Mouse (Mus musculus) lung, embryonic 15.5 days (tissue): Measurements from ENCODE around the gene Samd4b. TPM values are rescaled to one million over a fixed set of nuclear protein-coding genes. Genes with fewer than 3 reads are reported as not detected.

Experiments
- ATAC-seq: fragments of 200-750 bp; cut with Nextera tagmentation; 2 replicates; pipeline ENCODE4 v1.8.0; 2017; ENCODE audit warnings: moderate number of reproducible peaks, borderline replicate concordance; ENCODE audit not compliant: low FRiP score, low TSS enrichment; ENCODE audit errors: extremely low read depth
- H3K27ac ChIP-seq: fragments of 300-500 bp; sonication (generic); 2 replicates; pipeline ENCODE4 v1.5.1; 2015; ENCODE audit warnings: moderate library complexity, mild to moderate bottlenecking, inconsistent platforms
- H3K27me3 ChIP-seq: fragments of 300-500 bp; sonication (generic); 2 replicates; pipeline ENCODE4 v1.6.1; 2015; ENCODE audit warnings: inconsistent platforms
- H3K36me3 ChIP-seq: fragments of 300-500 bp; sonication (generic); 2 replicates; pipeline ENCODE4 v1.6.1; 2015; ENCODE audit warnings: inconsistent platforms
- H3K4me1 ChIP-seq: fragments of 300-500 bp; sonication (generic); 2 replicates; pipeline ENCODE4 v1.6.1; 2015; ENCODE audit warnings: inconsistent platforms
- H3K4me2 ChIP-seq: fragments of 300-500 bp; sonication (generic); 2 replicates; pipeline ENCODE4 v1.6.1; 2015; ENCODE audit warnings: inconsistent platforms, mild to moderate bottlenecking, moderate library complexity
- H3K4me3 ChIP-seq: fragments of 300-500 bp; sonication (generic); 2 replicates; pipeline ENCODE4 v1.5.1; 2015; ENCODE audit warnings: mild to moderate bottlenecking, inconsistent platforms
- H3K9ac ChIP-seq: fragments of 300-500 bp; sonication (generic); 2 replicates; pipeline ENCODE4 v1.6.1; 2015; ENCODE audit warnings: inconsistent platforms
- H3K9me3 ChIP-seq: fragments of 300-500 bp; sonication (generic); 2 replicates; pipeline ENCODE4 v1.6.1; 2016; ENCODE audit warnings: inconsistent platforms
- WGBS: fragments of 180-500 bp; shearing (Covaris S2); methylation state at CpG from one replicate; pipeline ENCODE4 v1.1.7; 2015; 5-methylcytosine and 5-hydroxymethylcytosine counted together
- polyA plus RNA-seq: library from polyadenylated mRNA; unstranded; fragments of >200 nt; fragmentation: Nextera tagmentation; extraction: Ambion mirVana; gene quantifications from 2 replicates; pipeline ENCODE4 v1.2.1, GENCODE M21; 2015

Samd4b gene
- polyA plus RNA-seq, 1 experiment from 2014 or later: 21.3 TPM

DNA sequence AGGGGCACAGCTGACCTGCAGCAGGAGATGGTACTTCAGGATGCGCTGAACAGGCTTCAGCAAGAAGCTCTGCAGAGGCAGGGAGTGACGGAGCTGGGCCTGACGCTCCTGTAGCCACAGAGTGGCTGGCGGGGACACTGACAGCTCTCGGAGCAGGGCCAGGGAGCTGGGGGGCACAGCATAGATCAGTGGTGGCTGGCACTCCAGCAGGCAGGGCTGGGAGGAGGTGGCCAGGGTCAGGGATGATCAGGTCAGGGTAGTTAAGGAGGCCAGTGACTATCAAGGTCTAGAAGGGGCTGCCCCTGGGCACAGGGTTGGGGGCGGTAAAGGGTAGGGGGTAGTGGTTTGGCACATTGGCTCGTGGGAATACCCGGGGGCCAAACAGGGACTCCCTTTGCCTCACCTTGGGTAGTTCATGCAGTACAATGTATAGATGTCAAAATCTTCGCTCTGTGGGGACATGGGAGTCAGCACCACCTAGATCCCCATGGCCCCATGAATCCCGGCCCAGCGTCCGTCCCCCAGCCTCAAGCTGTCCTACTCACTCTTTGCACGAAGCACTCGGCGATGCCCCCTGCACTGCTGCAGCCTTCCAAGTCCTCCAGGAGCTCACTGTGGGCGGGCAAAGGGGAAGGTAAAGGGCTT, 229.5 kb downstream of the Samd4b start:
- Histone ChIP-seq H3K36me3 (peaks cover 68% of the 10 kb centered on the region), H3K4me3 (no peak overlapping the region), H3K4me1 (peaks cover 14% of the 10 kb centered on the region), H3K4me2 (no peak overlapping the region), H3K27ac (no peak overlapping the region), H3K9me3 (no peaks in the 10 kb centered on the region), H3K9ac (no peak overlapping the region), H3K27me3 (no peaks in the 10 kb centered on the region)
- WGBS: 91% methylated on average over 16 of the region's 16 CpGs
- ATAC-seq: no peak

DNA sequence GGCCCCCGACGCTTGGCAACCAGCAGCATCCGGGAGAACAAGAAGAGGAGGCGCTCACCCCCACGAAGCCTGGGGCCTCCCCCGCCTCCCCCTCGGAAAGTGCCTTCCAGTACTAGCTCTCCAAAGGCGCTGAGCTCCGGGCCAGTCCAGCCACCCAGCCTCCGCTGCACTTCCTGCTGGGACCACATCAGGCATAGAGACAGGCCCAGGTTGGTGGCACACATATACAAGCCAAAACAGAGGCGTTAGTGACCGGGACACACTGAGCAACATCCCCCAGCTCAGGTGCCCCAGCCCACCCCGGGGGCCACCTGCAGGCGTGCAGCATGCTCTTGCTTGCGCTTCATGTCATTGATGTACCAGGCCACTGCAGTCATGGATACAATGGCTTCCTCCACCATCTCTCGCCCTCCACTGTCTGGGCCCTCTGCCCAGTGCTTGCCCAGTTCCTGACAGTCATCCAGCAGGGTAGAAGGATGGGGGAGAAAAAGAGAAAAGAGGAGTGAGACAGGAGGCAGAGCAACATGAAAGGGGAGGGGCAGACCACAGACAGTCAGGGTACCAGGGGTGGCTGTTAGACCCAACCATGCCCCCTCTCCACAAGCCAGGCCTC, 230.2 kb downstream of the Samd4b start:
- WGBS: 91% methylated on average over 16 of the region's 16 CpGs
- H3K36me3 ChIP-seq: peaks cover 70% of the 10 kb centered on the region
- ATAC-seq: no peak
- H3K4me2 ChIP-seq: no peak overlapping the region
- peaks cover 14% of the 10 kb centered on the region for H3K4me1 ChIP-seq
- no peak overlapping the region for H3K4me3 ChIP-seq
- no peak overlapping the region for H3K27ac ChIP-seq
- H3K9me3 ChIP-seq: no peaks in the 10 kb centered on the region
- no peak overlapping the region for H3K9ac ChIP-seq
- H3K27me3 ChIP-seq: no peaks in the 10 kb centered on the region

DNA sequence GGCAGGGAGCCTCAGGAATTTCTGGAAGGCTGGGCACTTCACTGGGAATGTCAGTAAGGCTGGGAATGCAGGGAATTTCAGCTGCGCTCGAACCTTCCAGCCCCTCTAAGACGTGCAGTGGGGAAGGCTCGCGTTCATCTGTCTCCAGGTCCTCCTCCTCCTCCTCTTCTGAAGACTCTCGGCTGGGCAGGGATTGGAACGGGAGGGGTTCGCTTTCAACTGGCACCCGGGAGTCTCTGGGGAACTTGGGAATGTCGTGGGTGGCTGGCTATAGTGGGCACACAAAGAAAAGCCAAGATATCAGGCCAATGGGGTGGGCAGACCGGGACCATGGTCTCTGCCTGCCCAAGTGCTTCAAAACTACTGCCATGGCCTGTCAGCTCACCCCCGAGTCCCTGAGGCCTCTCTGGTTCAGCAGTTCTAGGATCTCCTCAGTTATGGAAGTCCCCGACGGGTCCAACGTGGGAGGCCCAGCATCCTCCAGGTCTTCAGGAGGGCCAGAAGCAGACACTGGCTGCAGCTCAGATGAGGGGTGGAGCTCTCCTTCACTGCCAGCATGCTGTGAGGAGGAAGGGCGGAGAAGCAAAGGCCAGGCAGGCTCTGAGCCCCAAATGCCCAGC, 235.4 kb downstream of the Samd4b start:
- Histone ChIP-seq H3K4me3 (no peak overlapping the region), H3K27me3 (no peaks in the 10 kb centered on the region), H3K4me2 (no peak overlapping the region), H3K9ac (no peak overlapping the region), H3K27ac (no peak overlapping the region), H3K4me1 (peaks cover 16% of the 10 kb centered on the region), H3K9me3 (no peaks in the 10 kb centered on the region), H3K36me3 (peaks cover 78% of the 10 kb centered on the region)
- no peak for ATAC-seq
- WGBS: 87% methylated on average over 16 of the region's 16 CpGs

DNA sequence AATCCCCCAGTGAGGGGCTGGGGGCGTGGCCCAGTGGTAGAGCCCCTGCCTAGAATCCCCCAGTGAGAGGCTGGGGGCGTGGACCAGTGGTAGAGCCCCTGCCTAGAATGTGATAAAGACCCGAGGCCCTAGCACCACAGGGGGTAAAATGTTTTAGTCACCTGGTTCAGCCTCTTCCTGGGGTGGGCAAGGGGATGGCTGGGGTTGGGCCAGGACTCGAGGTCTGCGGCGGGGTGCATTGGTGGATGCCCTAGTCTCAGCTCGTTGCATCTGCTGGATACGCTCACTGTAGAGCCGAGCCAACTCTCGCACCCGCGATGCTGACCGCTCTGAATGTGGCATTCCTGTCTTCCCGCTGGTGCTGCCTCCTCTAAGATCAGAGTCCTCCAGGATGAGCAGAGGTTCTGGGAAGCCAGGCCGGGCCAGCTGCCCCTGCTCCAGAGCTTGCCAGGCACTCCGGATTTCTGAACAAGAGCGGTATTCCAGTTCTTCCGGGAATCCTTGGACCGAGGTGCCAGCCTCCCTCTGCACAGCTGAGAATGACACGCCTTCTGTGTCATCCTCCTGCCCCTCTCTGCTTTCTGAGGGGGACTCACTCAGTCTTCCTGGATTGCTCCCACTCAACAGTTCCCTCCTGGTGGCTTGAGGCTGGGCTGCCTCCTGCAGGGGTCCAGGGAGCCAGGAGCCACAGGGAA, 236.2 kb downstream of the Samd4b start:
- Histone ChIP-seq H3K9ac (no peak overlapping the region), H3K27me3 (no peaks in the 10 kb centered on the region), H3K4me2 (no peak overlapping the region), H3K4me3 (no peak overlapping the region), H3K4me1 (peaks cover 23% of the 10 kb centered on the region), H3K27ac (no peak overlapping the region), H3K9me3 (no peaks in the 10 kb centered on the region), H3K36me3 (peaks cover 70% of the 10 kb centered on the region)
- WGBS: 92% methylated on average over 20 of the region's 20 CpGs
- no peak for ATAC-seq

DNA sequence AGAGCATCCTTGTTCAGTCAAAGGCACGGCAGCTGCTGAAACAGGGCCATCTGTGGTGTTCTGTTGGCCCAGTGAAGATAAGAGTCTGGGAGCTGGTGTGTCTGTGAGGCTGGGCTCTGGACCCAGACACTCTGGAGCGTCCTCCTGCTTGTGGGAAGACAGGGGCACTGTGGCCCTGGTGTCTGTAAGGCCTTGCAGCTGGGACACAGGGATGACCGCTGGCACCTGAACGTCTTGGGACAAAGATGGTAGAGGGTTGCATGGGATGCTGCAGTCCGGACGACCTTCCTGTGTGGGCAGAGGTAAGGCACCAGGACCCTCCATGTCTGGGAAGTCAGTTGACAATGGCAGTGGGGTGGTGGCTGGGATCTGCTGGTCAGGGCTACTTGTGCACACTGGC, 237.7 kb downstream of the Samd4b start:
- Histone ChIP-seq H3K4me2 (no peak overlapping the region), H3K36me3 (peaks cover 55% of the 10 kb centered on the region), H3K27me3 (no peaks in the 10 kb centered on the region), H3K9ac (no peak overlapping the region), H3K27ac (no peak overlapping the region), H3K9me3 (no peaks in the 10 kb centered on the region), H3K4me3 (no peak overlapping the region), H3K4me1 (peaks cover 26% of the 10 kb centered on the region)
- ATAC-seq: no peak
- WGBS: 87% methylated on average over 6 of the region's 6 CpGs

GRCm38 (mm10) chr7:28359854-28360253, 238.1 kb downstream of the Samd4b start:
- H3K4me3 ChIP-seq: no peak overlapping the region
- no peak for ATAC-seq
- no peaks in the 10 kb centered on the region for H3K9me3 ChIP-seq
- H3K36me3 ChIP-seq: peaks cover 54% of the 10 kb centered on the region
- no peaks in the 10 kb centered on the region for H3K27me3 ChIP-seq
- no peak overlapping the region for H3K27ac ChIP-seq
- H3K4me1 ChIP-seq: peaks cover 26% of the 10 kb centered on the region
- 84% methylated on average over 10 of the region's 10 CpGs for WGBS
- H3K9ac ChIP-seq: no peak overlapping the region
- H3K4me2 ChIP-seq: no peak overlapping the region

DNA sequence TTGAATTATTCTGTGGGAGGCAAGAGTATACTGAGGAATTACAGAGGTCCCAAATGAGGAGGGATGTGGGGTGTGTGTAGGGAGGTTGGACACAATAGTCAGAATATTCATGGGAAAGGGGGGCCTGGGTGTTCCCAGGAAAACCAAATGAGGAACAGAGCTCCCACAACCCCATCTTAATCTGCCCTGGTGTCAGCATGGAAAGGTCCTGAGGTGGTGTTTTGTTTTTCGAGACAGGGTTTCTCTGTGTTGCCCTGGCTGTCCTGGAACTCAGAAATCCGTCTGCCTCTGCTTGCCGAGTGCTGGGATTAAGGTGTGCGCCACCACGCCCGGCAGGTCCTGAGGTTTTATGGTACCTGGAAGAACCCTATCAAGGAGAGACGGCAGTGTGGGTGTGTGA, 239.5 kb downstream of the Samd4b start:
- Histone ChIP-seq H3K4me1 (peaks cover 26% of the 10 kb centered on the region), H3K27me3 (no peaks in the 10 kb centered on the region), H3K27ac (peak overlapping the region; percentile 85), H3K4me3 (no peak overlapping the region), H3K36me3 (peaks cover 53% of the 10 kb centered on the region), H3K9me3 (no peaks in the 10 kb centered on the region), H3K9ac (no peak overlapping the region), H3K4me2 (no peak overlapping the region)
- ATAC-seq: no peak
- WGBS: 48% methylated on average over 7 of the region's 7 CpGs

DNA sequence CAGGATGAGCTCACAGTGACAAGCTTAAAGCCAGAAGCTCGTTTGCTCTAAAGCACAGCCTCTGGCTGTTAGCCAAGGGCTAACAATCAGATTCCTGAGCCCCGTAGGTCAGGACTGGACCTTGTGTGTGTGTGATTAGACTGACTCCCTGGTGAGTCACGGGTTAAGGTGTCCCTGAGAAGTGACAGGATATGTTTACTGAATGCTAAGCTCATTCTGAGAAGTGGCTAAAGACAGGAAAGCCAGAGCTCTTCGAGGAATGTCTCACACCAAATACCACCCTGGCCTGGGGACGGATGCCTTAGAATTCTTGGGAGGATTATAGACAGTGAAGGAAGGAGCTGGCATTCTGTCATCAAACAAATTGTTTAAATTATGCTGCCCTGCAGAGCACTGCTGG, 240.0 kb downstream of the Samd4b start:
- Histone ChIP-seq H3K4me1 (peaks cover 26% of the 10 kb centered on the region), H3K27ac (peak overlapping the region; percentile 85), H3K36me3 (peaks cover 54% of the 10 kb centered on the region), H3K27me3 (no peaks in the 10 kb centered on the region), H3K4me3 (no peak overlapping the region), H3K9ac (no peak overlapping the region), H3K4me2 (0 out of 2 replicates have a peak overlapping the region, but pooled peaks have one; percentile 0), H3K9me3 (no peaks in the 10 kb centered on the region)
- no peak for ATAC-seq
- whole genome bisulfite sequencing: 3% methylated on average over 5 of the region's 5 CpGs

- 9% methylated on average over 5 of the region's 5 CpGs for WGBS
- H3K9ac ChIP-seq: no peak overlapping the region; the same call in 1 of the 2 replicates
- H3K4me1 ChIP-seq: peaks cover 29% of the 10 kb centered on the region
- peak; percentile 66 for ATAC-seq
- H3K4me2 ChIP-seq: no peak overlapping the region
- peak overlapping the region; percentile 85 for H3K27ac ChIP-seq
- H3K9me3 ChIP-seq: no peaks in the 10 kb centered on the region
- H3K36me3 ChIP-seq: peaks cover 59% of the 10 kb centered on the region
- H3K4me3 ChIP-seq: no peak overlapping the region
- no peaks in the 10 kb centered on the region for H3K27me3 ChIP-seq
These were observed 241.0 kb downstream of the Samd4b start for GRCm38 (mm10) chr7:28356981-28357380.

GRCm38 (mm10) chr7:28355221-28355620, 242.7 kb downstream of the Samd4b start:
- no peak overlapping the region for H3K4me3 ChIP-seq
- H3K36me3 ChIP-seq: peaks cover 44% of the 10 kb centered on the region

DNA sequence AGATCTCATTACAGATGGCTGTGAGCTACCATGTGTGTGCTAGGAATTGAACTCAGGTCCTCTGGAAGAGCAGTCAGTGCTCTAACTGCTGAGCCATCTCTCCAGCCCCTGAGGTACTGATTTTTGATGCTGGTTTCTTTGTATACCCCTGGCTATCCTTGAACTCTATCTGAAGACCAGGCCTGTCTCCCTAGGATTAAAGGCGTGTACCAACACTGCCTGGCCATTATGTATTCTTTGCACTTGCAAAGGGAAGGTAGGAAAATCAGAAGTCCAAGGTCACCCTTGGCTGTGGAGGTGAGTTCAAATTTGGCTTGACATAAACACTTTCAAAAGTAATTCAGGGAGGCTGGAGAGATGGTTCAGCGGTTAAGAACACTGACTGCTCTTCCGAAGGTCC, 243.3 kb downstream of the Samd4b start:
- H3K4me1 ChIP-seq: peaks cover 41% of the 10 kb centered on the region
- H3K4me3 ChIP-seq: no peak overlapping the region
- ATAC-seq: no peak
- H3K9me3 ChIP-seq: no peaks in the 10 kb centered on the region
- no peak overlapping the region for H3K27ac ChIP-seq
- no peaks in the 10 kb centered on the region for H3K27me3 ChIP-seq
- 86% methylated on average over 3 of the region's 3 CpGs for WGBS
- no peak overlapping the region for H3K4me2 ChIP-seq
- H3K9ac ChIP-seq: no peak overlapping the region
- H3K36me3 ChIP-seq: peaks cover 38% of the 10 kb centered on the region

More at GRCm38 (mm10) chr7:28355221-28355620, 242.7 kb downstream of the Samd4b start:
- Histone ChIP-seq H3K27me3 (no peaks in the 10 kb centered on the region), H3K9ac (no peak overlapping the region), H3K27ac (no peak overlapping the region), H3K4me2 (no peak overlapping the region), H3K9me3 (no peaks in the 10 kb centered on the region), H3K4me1 (peaks cover 35% of the 10 kb centered on the region)
- 76% methylated on average over 3 of the region's 3 CpGs for WGBS
- ATAC-seq: no peak

DNA sequence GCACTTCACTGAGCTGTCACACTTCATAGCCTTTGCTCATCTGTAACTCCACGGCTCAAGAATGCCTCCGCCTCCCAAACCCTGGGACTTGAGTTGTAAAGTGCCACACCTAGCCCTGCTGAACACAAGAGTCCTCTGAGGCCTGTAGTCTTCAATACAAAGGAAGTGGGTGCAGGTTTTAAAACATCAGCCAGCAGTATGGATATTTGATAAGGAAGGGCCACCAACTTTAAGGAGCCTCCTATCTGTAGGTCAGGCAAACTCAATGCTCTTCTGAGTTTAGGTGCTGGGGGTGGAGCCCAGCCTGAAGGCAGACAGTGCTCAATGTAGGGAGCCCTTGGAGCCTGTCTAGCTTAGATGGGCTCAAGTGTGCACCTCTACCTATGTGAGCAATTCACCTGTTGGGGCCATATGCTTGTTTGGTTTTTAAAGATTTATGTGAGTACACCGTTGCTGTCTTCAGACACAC, 243.8 kb downstream of the Samd4b start:
- Histone ChIP-seq H3K36me3 (peaks cover 35% of the 10 kb centered on the region), H3K9ac (no peak overlapping the region), H3K27ac (no peak overlapping the region), H3K4me2 (no peak overlapping the region), H3K4me1 (peaks cover 45% of the 10 kb centered on the region), H3K9me3 (no peaks in the 10 kb centered on the region), H3K4me3 (no peak overlapping the region), H3K27me3 (no peaks in the 10 kb centered on the region)
- no peak for ATAC-seq
- WGBS: 84% methylated on average over 3 of the region's 3 CpGs
